Mouse (Mus musculus): Measurements from ENCODE around the gene Gnai3. TPM values are rescaled to one million over a fixed set of nuclear protein-coding genes. Genes with fewer than 3 reads are reported as not detected.

The Gnai3 gene
- polyA plus RNA-seq, 1 experiment, result 20.1 TPM

- Histone ChIP-seq H3K4me2 (ENCODE audit: low read depth) (no peak overlapping the region), H3K4me3 (no peak overlapping the region), H3K36me3 (ENCODE audit: control insufficient read depth, insufficient read depth) (no peaks in the 10 kb centered on the region), H3K27me3 (ENCODE audit: control insufficient read depth, insufficient read depth, insufficient read length) (no peaks in the 10 kb centered on the region), H3ac (ENCODE audit: control insufficient read depth, insufficient read length) (no peak overlapping the region), H3K79me2 (ENCODE audit: control insufficient read depth, insufficient read depth) (no peaks in the 10 kb centered on the region)
- TF ChIP-seq E2F4 (IDR thresholded peaks at IDR 0.05; ENCODE audit: insufficient read depth) (no peak), MAX (IDR thresholded peaks at IDR 0.05; ENCODE audit: low read depth) (no peak), MYOG (IDR thresholded peaks at IDR 0.05; ENCODE audit: control insufficient read depth in 1 of 3, insufficient read depth in 1 of 3, insufficient read length in 2 of 3, low read depth in 2 of 3) (no peak), REST (IDR thresholded peaks at IDR 0.05; ENCODE audit: insufficient read depth, insufficient read length) (no peak), SRF (IDR thresholded peaks at IDR 0.05; ENCODE audit: control insufficient read depth, insufficient read length, low read depth) (no peak), POLR2AphosphoS2 (IDR thresholded peaks at IDR 0.05; ENCODE audit: insufficient read length, low read depth) (no peak), USF1 (IDR thresholded peaks at IDR 0.05; ENCODE audit: low read depth) (no peak), MYOD1 (IDR thresholded peaks at IDR 0.05; ENCODE audit: control insufficient read depth in 1 of 3, insufficient read length in 2 of 3, low read depth in 2 of 3) (no peak), POLR2A (IDR thresholded peaks at IDR 0.05; ENCODE audit: insufficient read length, low read depth) (no peak), TCF12 (IDR thresholded peaks at IDR 0.05; ENCODE audit: insufficient read depth, poor library complexity, severe bottlenecking) (no peak), CEBPB (IDR thresholded peaks at IDR 0.05; ENCODE audit: insufficient read depth, poor library complexity, severe bottlenecking) (no peak), TCF3 (IDR thresholded peaks at IDR 0.05; ENCODE audit: insufficient read length, low read depth) (no peak)
These were observed 51.8 kb downstream of the Gnai3 start for GRCm38 (mm10) chr3:108094146-108094545.

- H3K4me3 ChIP-seq, result no peak overlapping the region
- no peaks in the 10 kb centered on the region for H3K27me3 ChIP-seq (ENCODE audit: control insufficient read depth, insufficient read depth, insufficient read length)
- H3K4me2 ChIP-seq (ENCODE audit: low read depth), result no peak overlapping the region
- TF ChIP-seq MAX (IDR thresholded peaks at IDR 0.05; ENCODE audit: low read depth), result no peak
- peak in 2 of 3 experiments; percentile 70 to 75 for TF ChIP-seq MYOD1 (IDR thresholded peaks at IDR 0.05; ENCODE audit: control insufficient read depth in 1 of 3, insufficient read length in 2 of 3, low read depth in 2 of 3)
- H3K36me3 ChIP-seq (ENCODE audit: control insufficient read depth, insufficient read depth), result no peaks in the 10 kb centered on the region
- H3ac ChIP-seq (ENCODE audit: control insufficient read depth, insufficient read length), result no peak overlapping the region
- no peaks in the 10 kb centered on the region for H3K79me2 ChIP-seq (ENCODE audit: control insufficient read depth, insufficient read depth)
These were observed 52.6 kb downstream of the Gnai3 start for GRCm38 (mm10) chr3:108093306-108093705.

- Histone ChIP-seq H3ac (ENCODE audit: control insufficient read depth, insufficient read length) (no peak within 1 kb of the TSS), H3K4me2 (ENCODE audit: low read depth) (no peak within 1 kb of the TSS), H3K36me3 (ENCODE audit: control insufficient read depth, insufficient read depth) (no peaks in the 10 kb centered on the region), H3K4me3 (no peak within 1 kb of the TSS), H3K79me2 (ENCODE audit: control insufficient read depth, insufficient read depth) (no peaks in the 10 kb centered on the region), H3K27me3 (ENCODE audit: control insufficient read depth, insufficient read depth, insufficient read length) (no peaks in the 10 kb centered on the region)
- no peak for TF ChIP-seq MYOG (IDR thresholded peaks at IDR 0.05; ENCODE audit: control insufficient read depth in 1 of 3, insufficient read depth in 1 of 3, insufficient read length in 2 of 3, low read depth in 2 of 3)
These were observed 53.3 kb downstream of the Gnai3 start, which contains the start of gene Gnat2 for GRCm38 (mm10) chr3:108092536-108093115. TSS of gene Gnat2 (plus strand) at chr3:108092789.

GRCm38 (mm10) chr3:108092030-108092429, 53.9 kb downstream of the Gnai3 start:
- no peak for TF ChIP-seq REST (IDR thresholded peaks at IDR 0.05; ENCODE audit: insufficient read depth, insufficient read length)
- TF ChIP-seq MYOD1 (IDR thresholded peaks at IDR 0.05; ENCODE audit: control insufficient read depth in 1 of 3, insufficient read length in 2 of 3, low read depth in 2 of 3), result no peak
- TF ChIP-seq POLR2AphosphoS2 (IDR thresholded peaks at IDR 0.05; ENCODE audit: insufficient read length, low read depth), result no peak
- TF ChIP-seq MYOG (IDR thresholded peaks at IDR 0.05; ENCODE audit: control insufficient read depth in 1 of 3, insufficient read depth in 1 of 3, insufficient read length in 2 of 3, low read depth in 2 of 3), result no peak
- TF ChIP-seq MAX (IDR thresholded peaks at IDR 0.05; ENCODE audit: low read depth), result no peak
- TF ChIP-seq POLR2A (IDR thresholded peaks at IDR 0.05; ENCODE audit: insufficient read length, low read depth), result no peak
- TF ChIP-seq E2F4 (IDR thresholded peaks at IDR 0.05; ENCODE audit: insufficient read depth), result no peak
- TF ChIP-seq TCF12 (IDR thresholded peaks at IDR 0.05; ENCODE audit: insufficient read depth, poor library complexity, severe bottlenecking), result no peak
- TF ChIP-seq TCF3 (IDR thresholded peaks at IDR 0.05; ENCODE audit: insufficient read length, low read depth), result no peak
- Histone ChIP-seq H3K79me2 (ENCODE audit: control insufficient read depth, insufficient read depth) (no peaks in the 10 kb centered on the region), H3K36me3 (ENCODE audit: control insufficient read depth, insufficient read depth) (no peaks in the 10 kb centered on the region), H3K27me3 (ENCODE audit: control insufficient read depth, insufficient read depth, insufficient read length) (no peaks in the 10 kb centered on the region), H3ac (ENCODE audit: control insufficient read depth, insufficient read length) (no peak overlapping the region), H3K4me3 (no peak overlapping the region), H3K4me2 (ENCODE audit: low read depth) (no peak overlapping the region)

GRCm38 (mm10) chr3:108090561-108090960, 55.4 kb downstream of the Gnai3 start:
- H3ac ChIP-seq (ENCODE audit: control insufficient read depth, insufficient read length), result no peak overlapping the region
- no peak overlapping the region for H3K4me2 ChIP-seq (ENCODE audit: low read depth)
- no peak overlapping the region for H3K4me3 ChIP-seq
- no peaks in the 10 kb centered on the region for H3K79me2 ChIP-seq (ENCODE audit: control insufficient read depth, insufficient read depth)
- no peaks in the 10 kb centered on the region for H3K27me3 ChIP-seq (ENCODE audit: control insufficient read depth, insufficient read depth, insufficient read length)
- TF ChIP-seq E2F4 (IDR thresholded peaks at IDR 0.05; ENCODE audit: insufficient read depth), result no peak
- H3K36me3 ChIP-seq (ENCODE audit: control insufficient read depth, insufficient read depth), result no peaks in the 10 kb centered on the region

GRCm38 (mm10) chr3:108089916-108090315, 56.0 kb downstream of the Gnai3 start:
- TF ChIP-seq POLR2A (IDR thresholded peaks at IDR 0.05; ENCODE audit: insufficient read length, low read depth) (no peak), MYOD1 (IDR thresholded peaks at IDR 0.05; ENCODE audit: control insufficient read depth in 1 of 3, insufficient read length in 2 of 3, low read depth in 2 of 3) (no peak), POLR2AphosphoS2 (IDR thresholded peaks at IDR 0.05; ENCODE audit: insufficient read length, low read depth) (no peak), MYOG (IDR thresholded peaks at IDR 0.05; ENCODE audit: control insufficient read depth in 1 of 3, insufficient read depth in 1 of 3, insufficient read length in 2 of 3, low read depth in 2 of 3) (no peak), CEBPB (IDR thresholded peaks at IDR 0.05; ENCODE audit: insufficient read depth, poor library complexity, severe bottlenecking) (no peak), MAX (IDR thresholded peaks at IDR 0.05; ENCODE audit: low read depth) (no peak), TCF12 (IDR thresholded peaks at IDR 0.05; ENCODE audit: insufficient read depth, poor library complexity, severe bottlenecking) (no peak), SRF (IDR thresholded peaks at IDR 0.05; ENCODE audit: control insufficient read depth, insufficient read length, low read depth) (no peak), TCF3 (IDR thresholded peaks at IDR 0.05; ENCODE audit: insufficient read length, low read depth) (no peak), REST (IDR thresholded peaks at IDR 0.05; ENCODE audit: insufficient read depth, insufficient read length) (no peak), USF1 (IDR thresholded peaks at IDR 0.05; ENCODE audit: low read depth) (no peak), E2F4 (IDR thresholded peaks at IDR 0.05; ENCODE audit: insufficient read depth) (no peak)
- H3K36me3 ChIP-seq (ENCODE audit: control insufficient read depth, insufficient read depth), result no peaks in the 10 kb centered on the region
- no peak overlapping the region for H3ac ChIP-seq (ENCODE audit: control insufficient read depth, insufficient read length)
- H3K4me3 ChIP-seq, result no peak overlapping the region
- H3K27me3 ChIP-seq (ENCODE audit: control insufficient read depth, insufficient read depth, insufficient read length), result no peaks in the 10 kb centered on the region
- H3K79me2 ChIP-seq (ENCODE audit: control insufficient read depth, insufficient read depth), result peaks cover 2% of the 10 kb centered on the region
- no peak overlapping the region for H3K4me2 ChIP-seq (ENCODE audit: low read depth)
